Mouse (Mus musculus): ENCODE results near the gene Tjp2. TPM values are rescaled to one million over a fixed set of nuclear protein-coding genes. Genes with fewer than 3 reads are reported as not detected.
"Not testable (repeated sequence)": the region's sequence is repeated elsewhere in the genome, so short reads cannot be mapped to it uniquely, and the experiment has no call there.

Tjp2 gene
- total RNA-seq (2021) (10 to 100 TPM in 1 of 2 experiments, 1 to 10 TPM in 1; 6.6 to 13.1 TPM), polyA plus RNA-seq (2012; rRNA removed) (4.1 and 5.0 TPM in 2 replicates)
- long read RNA-seq, full-length matches to known transcripts, result 5 of 9 reads
- long read RNA-seq, partial matches to known transcripts, result 2 of 9 reads
- long read RNA-seq, other reads (novel, unspliced or antisense), result 2 of 9 reads

DNA sequence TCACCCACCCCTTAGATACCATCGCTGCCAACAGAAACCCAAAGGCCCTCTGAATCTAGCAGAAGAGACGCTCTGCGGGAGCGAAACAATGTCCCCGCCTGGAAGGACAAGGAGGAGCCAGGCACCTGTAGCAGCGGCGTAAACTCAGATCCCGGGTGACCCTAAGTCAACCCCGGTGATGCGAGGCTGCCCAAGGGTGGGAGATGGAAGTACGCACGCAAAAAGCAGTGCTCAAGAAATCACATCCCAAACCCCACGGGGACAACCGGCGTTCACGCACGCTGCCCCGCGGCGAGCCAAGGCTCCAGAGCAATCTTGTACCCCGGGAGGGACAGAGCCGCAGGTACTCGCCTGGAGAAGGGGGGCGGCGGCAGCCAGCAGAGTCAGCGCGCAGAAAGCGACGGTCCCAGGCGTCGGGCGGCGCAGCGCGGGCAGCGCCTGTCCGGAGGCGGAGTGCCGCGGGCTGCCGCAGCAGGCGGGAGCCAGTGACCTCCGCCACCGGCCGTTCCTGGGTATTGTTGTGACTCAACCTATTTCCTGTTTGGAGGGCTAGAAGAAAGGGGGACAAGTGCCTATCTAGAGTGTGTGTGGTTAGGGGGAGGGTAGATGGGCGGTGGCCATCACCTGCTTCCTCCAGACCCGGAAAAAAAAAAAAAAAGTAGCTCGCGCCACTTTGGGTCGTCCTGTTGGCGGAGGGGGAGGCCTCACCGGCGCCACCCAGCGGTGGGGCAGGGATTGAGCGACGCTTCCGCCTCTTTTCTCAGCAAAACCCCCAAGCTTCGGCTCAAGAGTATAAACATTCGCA is at the start of gene Tjp2:
Tjp2 (minus strand) TSS at position 531 of the 805 bp plus-strand sequence.
- peak; percentile 83 for DNase-seq

GRCm38 (mm10) chr19:24274281-24274680 is 49.5 kb upstream of the Tjp2 start:
- no peak for DNase-seq

DNA sequence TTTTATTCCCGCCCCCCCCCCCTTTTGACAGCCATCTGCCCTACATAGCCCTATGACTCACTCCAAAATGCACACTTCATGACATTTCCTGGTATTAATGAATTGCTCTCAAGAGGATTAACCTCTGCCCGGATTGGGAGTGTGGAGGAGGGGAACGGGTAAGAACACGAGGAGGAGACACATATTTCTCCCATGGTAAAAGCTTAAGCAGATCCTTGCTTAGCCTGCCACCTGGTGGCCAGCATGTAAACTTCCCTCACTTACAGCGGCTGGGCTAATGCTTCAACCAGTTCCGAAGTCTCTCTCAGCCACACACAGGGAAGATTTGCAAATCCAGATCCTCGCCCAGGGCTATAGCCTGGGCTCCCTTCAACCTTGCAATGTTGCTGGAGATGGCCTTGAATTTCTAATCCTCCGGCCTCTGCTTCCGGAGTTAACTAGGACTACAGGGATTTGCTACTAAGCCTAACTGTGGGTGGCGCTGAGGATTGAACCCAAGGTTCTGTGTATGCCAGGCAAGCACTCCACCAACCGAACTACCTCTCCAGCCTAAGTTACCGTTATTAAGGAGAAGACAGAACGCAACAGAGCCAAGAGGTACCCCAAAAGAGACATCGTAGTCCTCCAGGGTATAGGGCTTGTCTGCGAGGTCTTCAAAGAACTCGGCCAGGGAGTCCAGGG is 47.1 kb upstream of the Tjp2 start:
- DNase-seq, result peak; percentile 84

DNA sequence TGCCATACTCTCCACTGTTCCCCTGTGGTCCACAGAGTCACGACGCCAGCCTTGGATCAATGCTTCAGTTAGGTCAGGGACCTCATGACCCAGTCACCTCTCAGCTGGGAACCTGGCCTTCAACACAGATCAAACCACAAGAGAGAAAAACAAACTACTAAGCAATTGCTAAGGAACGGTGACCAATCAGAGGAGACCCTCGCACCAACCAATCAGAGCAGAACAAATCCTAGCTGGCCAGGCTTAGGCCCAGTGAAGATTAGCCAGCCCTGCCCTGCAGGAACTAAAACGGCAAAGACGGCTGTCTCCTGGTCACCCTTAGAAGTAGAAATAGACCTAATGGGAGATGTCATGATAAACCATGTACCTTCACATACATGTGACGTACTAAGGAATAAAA is 46.5 kb upstream of the Tjp2 start:
- peak; percentile 72 for DNase-seq

DNA sequence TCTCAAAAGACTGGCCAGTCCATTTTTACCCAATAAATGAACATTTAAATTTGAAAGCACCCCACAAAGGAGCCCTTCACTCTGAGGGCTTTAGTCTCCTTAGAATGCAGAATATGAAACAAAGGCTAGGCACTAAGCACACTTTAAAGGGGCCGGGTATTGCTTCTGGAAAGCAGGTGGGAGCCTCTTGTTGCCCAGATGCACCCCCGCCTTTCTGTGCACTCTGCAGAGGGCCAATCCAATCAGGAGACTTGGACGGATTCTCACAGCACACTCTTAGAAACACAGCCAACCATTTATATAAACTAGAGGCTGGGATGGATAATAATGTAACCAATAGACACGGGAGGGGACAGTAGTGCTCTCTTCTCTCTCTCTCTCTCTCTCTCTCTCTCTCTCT is 43.7 kb upstream of the Tjp2 start:
- DNase-seq, result no peak

DNA sequence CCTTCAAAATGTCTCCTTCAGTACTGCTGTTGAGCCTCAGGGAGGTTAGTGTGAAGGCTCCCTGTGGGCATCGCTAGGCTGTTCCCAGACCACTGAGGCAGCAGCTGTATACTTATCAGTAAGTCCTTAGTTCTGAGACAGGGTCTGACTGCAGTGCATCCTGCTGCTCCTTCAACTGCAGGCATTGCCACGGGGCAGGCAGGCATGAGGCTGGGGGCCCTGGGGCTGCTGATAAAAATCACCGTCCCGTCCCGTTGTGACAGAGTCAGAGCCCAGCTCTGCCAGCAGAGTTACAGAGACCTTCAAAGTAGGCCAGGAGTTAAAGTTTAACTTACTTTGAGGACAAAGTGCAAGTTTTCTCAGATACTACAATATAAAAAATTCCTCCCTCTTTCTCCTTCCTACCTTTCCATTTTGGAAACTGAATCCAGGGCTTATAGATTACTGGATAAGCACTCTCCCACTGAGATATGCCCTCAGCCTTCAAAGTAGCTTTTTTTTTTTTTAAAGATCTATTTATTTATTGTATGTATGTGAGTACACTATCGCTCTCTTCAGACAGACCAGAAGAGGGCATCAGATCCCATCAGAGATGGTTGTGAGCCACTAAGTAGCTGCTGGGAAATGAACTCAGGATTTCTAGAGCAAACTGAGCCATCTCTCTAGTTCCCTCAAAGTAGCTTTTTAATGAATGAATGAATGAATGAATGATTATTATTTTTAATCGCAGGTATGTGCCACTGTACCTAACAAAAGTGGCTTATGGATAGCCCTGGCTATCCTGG is 41.4 kb upstream of the Tjp2 start:
- no peak for DNase-seq

DNA sequence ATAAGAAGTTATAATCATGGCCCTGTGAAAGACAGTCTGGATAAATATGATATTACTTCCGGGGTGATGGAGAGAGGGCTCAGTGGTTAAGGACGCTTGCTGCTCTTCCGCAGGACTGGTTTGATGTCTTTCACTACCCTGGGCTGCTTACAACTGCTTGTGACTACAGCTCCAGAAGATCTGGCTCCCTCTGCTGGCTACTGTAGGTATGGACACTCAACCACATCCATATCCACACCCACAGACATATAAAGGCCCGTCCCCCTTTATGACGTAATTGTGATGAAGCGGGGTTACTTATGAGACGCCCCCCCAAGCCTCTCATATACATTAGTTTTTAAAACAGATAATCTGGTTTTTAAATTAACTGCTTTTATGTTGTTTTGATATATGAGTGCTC is 40.2 kb upstream of the Tjp2 start:
- DNase-seq, result peak; percentile 74

- no peak for DNase-seq
Measured at GRCm38 (mm10) chr19:24262736-24263135, 37.9 kb upstream of the Tjp2 start.

DNA sequence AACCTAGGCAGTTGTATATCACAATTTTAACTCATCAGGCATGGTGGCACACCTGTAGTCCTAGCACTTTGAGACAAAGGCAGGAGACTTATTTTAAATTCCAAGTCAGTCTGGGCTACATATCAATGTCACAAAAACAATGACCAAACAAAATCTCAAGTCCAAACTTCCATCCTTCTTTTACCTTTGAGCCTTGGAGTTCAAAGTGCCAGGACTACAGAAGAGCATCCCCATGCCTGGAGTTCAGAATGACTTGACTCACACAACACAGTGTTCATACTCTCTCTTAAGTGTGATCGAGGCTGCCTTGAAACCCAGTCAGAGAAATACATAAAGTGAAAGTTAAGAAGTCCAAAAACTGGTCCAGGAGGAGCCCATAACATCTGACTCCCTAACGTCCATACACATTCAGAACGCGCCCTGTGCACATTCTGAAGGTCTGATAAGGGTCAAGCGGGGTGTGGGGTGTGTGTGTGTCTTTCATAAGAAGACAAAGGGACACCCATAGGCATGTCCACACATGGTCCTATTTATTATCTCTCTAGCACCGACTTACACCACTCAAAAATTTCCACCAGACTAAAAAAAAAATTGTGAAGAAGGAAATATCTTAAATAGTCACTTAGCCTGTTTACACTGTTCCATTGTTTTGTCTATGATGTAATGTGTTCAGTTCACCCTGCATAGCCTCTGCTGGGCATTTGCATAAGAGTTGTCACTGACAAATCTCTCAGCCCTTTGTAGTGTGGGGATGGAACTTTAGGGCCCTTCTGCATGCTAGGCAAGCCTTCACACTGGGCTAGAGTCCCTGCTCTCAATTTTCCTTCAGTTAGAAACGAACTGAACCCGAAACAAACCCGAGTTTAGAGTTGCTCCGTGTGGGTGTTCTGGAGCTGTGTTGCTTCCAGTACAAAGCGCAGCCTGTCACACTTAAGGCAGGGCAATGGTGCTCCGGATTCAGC is 34.8 kb upstream of the Tjp2 start:
- DNase-seq, result no peak

- no peak for DNase-seq
Measured at GRCm38 (mm10) chr19:24258368-24258767, 33.5 kb upstream of the Tjp2 start.

GRCm38 (mm10) chr19:24257962-24258361 is 33.1 kb upstream of the Tjp2 start:
- no peak for DNase-seq

- DNase-seq, result no peak
Measured at GRCm38 (mm10) chr19:24253657-24254260, 28.9 kb upstream of the Tjp2 start.

DNA sequence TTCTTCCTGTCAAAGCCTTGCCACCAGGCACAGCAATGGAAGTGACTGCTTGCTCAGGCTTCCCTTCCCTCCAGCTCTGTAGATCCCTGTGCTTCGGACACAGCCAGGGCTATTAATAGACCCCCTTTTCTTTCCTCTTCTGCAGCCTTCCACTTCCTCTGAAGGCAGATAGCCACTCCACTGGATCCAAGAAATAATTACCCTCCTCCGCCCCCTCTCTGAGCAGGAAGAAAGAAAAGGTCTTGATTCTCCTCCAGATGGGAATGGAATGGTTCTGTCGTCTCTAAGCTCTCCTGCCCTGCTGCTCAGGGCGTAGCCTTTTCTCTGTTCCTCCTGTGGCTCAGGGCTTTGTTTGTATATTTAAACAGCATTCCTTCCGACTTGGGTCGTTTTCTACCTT is 27.0 kb upstream of the Tjp2 start:
- peak; percentile 14 for DNase-seq

DNA sequence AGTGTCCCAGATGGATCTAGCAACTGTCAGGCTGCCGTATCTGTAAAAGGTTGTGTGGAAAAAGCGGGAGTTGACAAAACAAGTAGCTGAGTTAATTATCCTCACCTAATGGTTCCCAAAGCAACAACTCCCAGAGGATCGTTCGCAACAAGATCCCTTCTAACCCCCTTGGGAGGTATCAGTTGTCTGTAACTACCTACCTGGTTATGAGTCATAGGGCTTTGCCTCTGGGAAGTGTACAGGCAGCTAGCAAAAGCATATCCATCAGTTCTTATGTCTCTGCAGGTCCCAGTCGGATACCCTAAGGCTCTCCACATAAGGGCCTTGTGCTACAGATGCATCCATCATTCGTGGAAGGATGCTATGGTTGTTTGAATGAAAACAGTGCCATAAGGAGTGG is 18.5 kb upstream of the Tjp2 start:
- no peak for DNase-seq

GRCm38 (mm10) chr19:24241799-24242546 is 17.1 kb upstream of the Tjp2 start:
- DNase-seq, result peak; percentile 54

- no peak for DNase-seq
Measured at GRCm38 (mm10) chr19:24241271-24241670, 16.4 kb upstream of the Tjp2 start.

- no peak for DNase-seq
Measured at GRCm38 (mm10) chr19:24238011-24238410, 13.2 kb upstream of the Tjp2 start.

- not testable (repeated sequence) for DNase-seq
Measured at GRCm38 (mm10) chr19:24232356-24232755, 7.5 kb upstream of the Tjp2 start.

GRCm38 (mm10) chr19:24225305-24225696 is 471 bp upstream of the Tjp2 start:
- peak; percentile 66 for DNase-seq

DNA sequence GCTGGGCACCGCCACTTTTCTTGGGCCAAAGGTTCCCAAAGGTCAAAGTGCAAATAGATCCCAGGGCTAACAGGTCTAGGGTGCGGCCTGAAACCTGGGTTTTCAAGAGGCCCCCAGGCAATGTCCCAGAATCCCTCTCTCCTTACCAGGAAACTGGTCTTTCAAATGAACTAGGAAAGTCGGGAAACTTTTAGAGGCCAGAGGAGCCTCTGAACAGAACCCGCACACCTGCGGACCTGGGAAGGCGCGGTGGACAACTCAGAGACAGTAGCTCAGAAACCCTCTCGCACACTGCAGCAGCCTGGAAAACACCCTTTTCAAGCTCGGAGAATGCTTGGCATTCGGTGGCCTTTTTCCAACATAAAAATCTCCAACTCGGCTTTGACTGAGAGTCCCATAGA is 979 bp downstream of the Tjp2 start:
- no peak for DNase-seq

Measured in adrenal gland, adult 2 months (tissue).